Mouse (Mus musculus): ENCODE measurements around the gene Hspa12b. TPM values are rescaled to one million over a fixed set of nuclear protein-coding genes. Genes with fewer than 3 reads are reported as not detected.

Gene Hspa12b
- total RNA-seq, 4 experiments from 2014 or later, result 5.9 to 8.9 (median 8.3) TPM

DNA sequence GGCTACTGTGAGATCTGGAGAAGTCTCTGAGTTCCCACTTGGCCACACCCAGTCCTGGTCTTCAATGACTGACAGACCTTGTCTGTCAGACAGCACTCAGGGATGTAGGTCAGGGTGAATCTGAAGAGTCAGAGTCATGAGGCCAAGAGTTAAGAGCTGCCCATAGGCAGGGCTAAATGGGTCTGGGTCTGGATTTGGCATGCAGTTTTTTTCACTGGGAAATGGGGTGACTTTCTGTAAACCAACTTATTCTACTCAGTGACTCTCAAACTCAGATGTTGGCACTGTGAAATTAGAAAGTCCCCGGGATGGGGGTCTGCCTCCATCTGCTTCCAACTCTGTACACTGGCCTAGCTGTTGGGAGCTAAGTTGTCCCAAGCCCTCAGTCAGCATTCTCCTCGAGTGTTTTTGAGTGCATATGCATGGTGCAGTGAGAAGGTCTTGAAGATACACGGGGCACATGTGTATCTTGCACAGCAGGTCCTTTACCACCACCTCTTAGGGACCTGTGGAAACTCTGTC is 1.6 kb downstream of the Hspa12b start:
- DNase-seq (ENCODE audit: low spot score in 2 of 2), result no peak

DNA sequence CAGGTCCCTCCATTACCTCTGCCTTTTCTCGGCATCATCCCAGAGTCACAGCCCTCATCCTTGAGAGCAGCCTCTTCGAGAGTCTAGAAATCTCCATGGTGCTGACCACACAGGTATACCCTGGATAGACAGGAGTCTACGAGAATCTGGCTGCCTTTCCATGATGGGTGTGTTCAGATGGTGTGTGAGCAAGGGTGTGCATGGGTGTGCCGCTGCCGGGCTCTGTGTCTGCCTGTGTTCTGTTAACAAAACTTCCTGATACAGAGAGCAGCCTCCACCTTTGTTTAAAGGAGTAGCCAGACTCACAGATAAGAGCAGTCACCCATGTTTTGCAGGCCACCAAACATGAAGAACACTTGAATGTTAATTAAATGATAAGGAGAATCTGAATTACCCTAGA is 2.8 kb downstream of the Hspa12b start:
- no peak for DNase-seq (ENCODE audit: low spot score in 2 of 2)

DNA sequence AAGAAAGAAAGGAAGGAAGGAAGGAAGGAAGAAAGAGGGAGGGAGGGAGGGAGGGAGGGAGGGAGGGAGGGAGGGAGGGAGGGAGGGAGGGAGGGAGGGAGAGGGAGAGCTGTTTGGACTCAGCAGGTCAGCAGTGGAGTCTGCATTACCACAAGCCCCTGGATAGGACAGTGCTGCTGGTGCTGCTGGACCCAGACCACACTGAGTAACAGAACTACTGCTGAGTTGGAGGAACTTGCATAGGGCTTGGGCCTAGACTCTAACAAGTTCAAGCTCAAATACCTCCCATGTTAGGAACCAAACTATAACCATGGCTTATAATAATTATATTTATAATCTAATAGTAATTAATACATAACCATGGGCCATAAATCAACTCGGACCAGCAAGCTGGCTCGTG is 3.8 kb downstream of the Hspa12b start:
- no peak for DNase-seq (ENCODE audit: low spot score in 2 of 2)

DNA sequence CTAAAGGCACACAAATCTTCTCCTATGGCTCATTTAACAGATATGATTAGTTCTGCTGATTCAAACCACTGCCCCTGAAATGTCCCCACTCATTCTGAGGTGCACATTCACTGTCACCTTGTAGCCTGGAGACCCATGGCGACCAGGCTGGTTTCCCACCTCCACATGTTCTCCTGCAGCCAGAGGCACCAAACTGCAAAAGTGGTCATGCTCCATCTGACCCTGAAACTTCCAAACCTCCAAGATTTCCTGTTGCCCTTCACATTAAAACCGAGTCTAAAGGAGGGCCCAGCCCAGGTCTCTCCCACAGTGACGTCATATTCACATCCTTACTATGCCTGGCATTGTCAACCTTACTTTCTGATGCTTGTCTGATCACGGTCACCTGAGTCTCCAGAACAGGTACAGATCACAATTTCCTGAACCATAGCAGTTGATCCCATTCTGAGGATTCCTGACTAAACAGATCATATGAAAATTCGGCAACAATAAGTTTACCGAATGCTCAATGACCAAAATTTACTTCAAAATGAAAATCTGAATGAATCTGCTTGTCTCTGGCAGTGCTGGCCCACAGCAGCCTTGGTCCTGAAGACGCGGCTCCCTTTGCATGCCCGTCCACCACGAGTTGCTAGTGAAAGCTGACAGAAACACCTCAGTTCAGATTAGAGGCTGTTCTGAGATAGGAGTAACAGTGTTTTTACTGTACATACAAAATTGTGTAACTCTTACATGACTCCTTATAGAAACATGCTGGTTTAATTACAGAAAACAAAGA is 5.2 kb downstream of the Hspa12b start:
- DNase-seq (ENCODE audit: low spot score in 2 of 2), result no peak

DNA sequence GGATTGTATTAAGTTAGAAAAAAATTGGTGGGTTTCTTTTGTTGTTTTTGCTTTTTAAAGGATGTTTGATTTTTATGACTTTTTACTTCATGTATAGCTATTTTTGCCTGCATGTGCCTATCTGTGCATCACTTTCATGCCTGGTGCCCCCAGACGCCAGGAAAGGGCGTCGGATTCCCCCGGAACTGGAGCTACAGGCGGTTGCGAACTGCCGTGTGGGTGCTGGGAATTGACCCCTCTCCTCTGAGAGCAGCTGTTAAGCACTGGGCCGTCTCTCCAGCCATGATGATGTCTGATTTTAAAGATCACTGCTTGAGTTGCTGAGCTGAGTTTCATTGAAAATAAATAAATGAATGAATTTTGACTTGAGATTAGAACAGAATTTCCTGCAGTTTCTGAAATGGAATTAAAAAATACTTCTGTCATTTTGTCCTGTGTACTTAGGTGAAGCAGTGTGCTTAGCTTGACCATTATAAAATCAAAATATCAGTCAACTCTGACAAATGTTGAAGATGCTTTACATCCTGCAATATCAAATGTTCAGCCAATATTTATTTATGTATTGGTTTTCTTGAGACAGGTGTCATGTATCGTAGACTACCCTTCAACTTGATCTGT is 6.0 kb downstream of the Hspa12b start, which contains the start of gene Gm11037:
Gene Gm11037 (plus strand): TSS at position 568 of the 618 bp plus-strand sequence.
- no peak for DNase-seq (ENCODE audit: low spot score in 2 of 2)

DNA sequence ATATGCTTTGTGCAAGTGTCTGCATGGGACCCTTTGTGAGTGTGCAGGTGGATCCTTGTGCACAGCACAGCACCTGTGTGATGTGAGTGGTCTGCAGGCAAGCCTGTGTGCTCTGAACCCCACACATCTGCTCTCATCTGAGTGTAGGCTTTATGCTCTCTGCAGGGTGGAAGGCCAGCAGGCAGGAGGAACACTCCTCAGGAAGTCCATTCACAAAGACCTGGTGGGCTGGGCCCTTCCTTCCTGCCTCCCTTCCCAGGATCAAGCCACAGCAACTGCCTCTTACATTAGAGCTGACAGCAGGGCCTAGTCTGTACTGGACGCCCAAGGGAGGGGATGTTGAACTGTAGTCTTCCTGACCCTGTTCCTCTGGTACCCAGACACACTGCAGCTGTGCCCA is 7.3 kb downstream of the Hspa12b start:
- DNase-seq (ENCODE audit: low spot score in 2 of 2), result peak in 1 of 2 experiments; percentile 3

DNA sequence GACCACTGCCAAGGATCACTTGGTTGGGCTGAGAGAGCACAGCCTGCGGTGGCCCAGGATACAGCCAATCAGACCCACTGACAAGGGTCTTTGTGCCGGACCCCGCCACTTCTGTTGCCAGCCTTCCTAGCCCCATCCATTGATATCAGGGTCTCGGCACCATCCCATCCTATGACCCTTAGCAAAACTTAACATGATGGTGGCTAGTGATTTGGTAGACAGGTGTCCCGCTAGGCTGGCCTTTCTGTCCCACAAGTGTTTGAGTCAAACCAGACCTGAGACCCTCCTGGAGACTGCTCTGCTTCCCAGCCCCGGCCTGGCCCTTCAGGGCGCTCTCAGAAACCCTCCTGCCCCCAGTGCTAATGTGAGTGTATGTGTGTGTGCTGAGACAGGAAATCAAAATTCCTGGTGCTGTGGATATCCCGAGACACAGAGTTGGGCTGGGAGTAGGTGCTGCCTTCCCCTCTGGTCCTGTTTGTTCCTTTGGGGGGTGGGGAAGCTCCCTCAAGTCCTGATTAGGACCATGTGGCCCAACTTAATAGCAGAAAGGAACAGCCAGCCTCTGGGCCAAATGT is 7.8 kb downstream of the Hspa12b start:
- DNase-seq (ENCODE audit: low spot score in 2 of 2), result peak in 1 of 2 experiments; percentile 3

DNA sequence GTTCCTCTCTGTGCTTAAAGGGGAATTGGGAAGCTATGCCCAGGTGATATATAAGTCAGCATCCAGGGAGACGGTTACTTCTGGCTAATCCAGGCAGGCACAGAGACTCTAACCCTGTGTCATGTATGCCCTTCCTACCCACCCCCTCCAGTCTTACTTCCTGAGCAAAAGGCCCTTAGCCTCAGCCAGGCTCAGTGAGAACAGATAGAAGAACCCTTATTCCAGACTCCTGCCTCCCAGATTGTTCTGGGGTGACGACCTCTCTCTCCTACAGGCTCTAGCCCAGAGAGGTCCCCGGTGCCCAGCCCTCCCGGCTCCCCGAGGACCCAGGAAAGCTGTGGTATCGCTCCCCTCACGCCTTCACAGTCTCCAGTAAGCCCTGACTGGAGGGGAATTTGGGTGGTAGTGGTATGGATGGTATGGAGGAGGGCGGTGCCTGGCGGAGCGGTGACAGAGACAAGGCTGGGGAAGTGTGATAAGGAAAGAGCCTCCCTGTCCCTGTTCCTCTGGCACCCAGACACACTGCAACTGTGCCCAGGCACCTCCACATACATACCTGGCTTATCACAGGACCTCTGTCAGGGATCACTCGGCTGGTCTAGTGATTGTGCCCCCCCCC is 8.6 kb downstream of the Hspa12b start:
- DNase-seq (ENCODE audit: low spot score in 2 of 2), result peak in 1 of 2 experiments; percentile 2

DNA sequence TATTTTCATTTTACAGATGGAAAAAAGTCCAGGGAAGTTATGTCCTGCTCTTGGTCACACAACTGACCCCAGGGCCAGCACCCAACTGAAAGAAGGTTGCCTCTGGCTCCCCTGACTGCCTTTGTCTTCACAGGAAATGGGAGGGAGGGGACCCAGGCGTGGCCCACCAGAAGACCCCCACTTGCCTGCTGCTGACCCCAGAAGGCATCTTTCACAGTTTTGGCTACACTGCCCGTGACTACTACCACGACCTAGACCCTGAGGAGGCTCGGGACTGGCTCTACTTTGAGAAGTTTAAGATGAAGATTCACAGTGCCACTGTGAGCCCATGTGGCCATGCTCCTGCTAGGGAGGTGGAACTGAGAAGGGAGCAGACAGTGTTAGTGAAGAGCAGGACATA is 11.2 kb downstream of the Hspa12b start:
- peak in 1 of 2 experiments; percentile 3 for DNase-seq (ENCODE audit: low spot score in 2 of 2)

DNA sequence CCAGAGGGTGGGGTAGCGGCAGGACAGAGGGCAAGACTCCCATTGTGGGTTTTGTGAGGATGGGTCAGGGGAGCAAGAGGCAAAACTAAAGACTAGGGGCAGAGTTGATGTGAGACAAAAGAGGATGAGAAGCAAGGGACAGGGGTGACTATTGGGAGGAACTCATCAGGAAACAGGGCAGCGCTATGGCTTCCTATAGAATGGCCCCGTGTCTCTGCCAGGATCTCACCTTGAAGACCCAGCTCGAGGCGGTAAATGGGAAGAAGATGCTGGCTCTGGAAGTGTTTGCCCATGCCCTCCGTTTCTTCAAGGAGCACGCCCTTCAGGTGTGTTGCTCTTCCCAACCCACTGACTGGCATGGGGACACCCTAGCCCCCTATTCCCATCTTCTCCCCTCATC is 11.7 kb downstream of the Hspa12b start:
- DNase-seq (ENCODE audit: low spot score in 2 of 2), result no peak

DNA sequence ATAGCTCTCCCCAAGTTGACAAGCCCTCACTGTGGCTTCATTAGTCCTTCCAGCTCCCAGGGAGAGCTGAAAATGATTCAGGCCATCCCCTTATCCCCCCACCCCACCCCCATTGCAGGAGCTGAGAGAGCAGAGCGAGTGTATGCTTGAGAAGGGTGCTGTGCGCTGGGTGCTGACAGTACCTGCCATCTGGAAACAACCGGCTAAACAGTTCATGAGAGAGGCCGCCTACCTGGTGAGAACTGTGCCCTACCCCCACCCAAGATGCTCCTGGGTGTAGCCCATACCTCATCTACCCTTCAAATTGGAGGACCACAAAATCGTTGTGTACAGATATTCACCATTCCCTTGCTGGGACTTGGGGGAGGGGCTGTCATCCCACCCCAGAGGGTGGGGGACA is 12.2 kb downstream of the Hspa12b start:
- no peak for DNase-seq (ENCODE audit: low spot score in 2 of 2)

DNA sequence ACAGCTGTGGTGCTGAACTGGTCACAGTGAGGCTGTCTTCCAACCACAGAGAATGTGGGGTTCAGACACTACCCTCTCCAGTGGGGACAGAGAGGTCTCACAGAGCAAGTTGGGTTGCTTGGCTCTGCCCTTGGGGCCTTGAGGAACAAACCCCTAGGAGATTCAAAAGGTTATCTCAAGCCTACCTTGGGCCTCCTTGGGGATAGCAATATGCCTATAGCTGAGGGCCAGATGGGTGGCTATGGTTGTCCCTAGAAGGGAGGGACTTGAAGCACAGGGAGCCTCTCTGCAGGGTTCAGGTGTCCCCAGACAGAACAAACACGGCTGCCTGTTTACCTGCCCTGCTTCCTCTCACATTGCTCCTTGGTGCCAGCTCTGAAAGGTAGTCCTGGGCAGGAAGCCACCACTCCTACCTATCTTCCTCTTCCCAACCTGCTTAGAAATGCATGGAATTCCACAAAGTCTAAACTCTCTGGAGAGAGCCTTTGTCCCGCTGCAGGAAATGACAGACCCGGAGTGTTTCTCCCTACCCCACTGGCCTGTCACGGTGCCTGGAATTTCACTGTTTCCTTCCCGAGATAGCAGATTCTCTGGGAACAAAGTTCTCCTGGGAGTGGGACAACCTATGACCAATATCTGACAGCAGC is 12.9 kb downstream of the Hspa12b start:
- DNase-seq (ENCODE audit: low spot score in 2 of 2), result no peak

DNA sequence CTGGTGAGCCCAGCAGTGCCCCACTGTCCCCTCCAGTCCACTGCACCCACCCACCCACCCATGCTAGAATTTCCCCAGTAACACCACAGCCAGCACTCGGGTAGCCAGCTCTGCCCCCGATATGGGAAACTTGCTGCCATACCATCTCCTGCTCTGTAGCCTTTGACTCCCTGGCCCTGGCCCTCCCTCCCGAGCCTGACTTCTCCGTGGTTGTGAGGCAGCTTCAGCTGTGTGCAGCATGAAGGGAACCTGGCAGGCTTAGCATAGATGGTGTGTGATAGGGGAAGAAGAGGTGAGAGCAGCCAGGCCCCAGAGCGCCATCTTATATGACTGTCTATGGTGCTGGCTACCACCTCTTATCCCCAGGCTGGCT is 13.4 kb downstream of the Hspa12b start:
- no peak for DNase-seq (ENCODE audit: low spot score in 2 of 2)

DNA sequence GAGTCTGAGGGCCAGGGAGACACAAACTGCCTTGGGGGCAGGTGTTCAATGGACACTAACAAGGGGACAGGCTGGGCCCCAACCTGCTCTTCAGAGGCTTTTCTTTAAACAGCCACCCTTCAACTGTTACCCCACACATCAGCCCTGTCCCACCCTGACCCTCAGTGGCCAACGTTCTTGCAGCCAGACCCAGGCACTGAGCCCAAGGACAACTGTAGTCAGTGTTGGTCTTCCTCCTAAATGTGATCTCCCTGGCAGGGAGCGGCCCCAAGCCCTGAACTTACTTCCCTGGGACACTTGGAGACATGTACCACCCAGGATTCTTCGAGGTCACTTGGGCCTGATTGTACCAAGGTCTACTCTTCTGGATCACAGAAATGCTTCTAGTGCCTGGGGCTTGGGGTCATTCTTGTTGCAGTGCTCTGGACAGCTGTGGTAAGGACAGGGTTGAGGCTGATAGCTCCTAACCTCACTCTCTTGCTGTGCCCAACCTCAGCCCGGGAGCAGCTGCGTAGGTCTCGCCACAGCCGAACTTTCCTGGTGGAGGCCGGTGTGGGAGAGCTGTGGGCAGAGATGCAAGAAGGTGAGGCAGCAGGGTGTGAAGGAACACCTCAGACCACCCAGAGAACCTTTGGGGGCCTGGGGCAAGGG is 14.4 kb downstream of the Hspa12b start:
- DNase-seq (ENCODE audit: low spot score in 2 of 2), result no peak

DNA sequence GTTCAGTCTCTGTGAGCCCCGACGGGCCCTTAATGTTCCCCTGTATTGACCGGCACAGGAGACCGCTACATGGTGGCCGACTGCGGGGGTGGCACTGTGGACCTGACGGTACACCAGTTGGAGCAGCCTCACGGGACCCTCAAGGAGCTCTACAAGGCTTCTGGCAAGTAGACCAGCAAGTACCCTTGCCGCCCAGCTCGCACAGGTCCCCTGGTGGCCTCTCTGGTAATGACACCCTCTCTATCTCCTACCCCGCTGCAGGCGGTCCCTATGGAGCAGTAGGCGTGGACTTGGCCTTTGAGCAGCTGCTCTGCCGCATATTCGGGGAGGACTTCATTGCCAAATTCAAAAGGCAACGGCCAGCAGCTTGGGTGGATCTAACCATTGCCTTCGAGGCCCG is 15.5 kb downstream of the Hspa12b start:
- DNase-seq (ENCODE audit: low spot score in 2 of 2), result no peak

DNA sequence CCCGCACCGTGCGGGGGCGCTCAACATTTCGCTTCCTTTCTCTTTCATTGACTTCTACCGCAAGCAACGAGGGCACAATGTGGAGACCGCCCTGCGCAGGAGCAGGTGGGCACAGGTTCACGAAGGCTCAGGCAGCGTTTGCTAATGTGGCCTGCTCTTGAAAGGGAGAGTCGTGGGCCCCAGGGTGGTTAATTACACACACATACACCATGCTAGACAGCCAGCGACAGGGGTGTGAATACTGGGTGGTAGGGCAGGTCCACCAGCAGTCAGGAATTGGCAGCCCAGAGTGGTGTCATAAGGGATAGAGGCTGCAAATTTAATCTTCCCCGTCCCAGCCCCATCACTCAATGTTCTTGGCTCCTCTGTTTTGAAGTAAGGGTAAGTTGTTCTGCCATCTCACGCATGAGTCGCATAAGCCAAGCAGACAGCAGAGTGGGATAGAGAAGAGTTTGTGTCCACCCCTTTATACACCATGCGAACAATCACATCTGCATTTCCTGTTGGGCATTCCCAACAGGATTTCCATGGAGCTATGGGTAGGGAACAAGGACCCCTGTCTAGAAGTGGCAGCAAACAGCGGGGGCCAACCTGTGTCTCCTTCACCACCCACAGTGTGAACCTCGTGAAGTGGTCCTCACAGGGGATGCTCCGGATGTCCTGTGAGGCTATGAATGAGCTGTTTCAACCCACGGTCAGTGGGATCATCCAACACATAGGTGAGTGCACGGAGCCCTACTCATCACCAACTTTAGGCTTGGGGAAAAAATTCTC is 16.1 kb downstream of the Hspa12b start:
- no peak for DNase-seq (ENCODE audit: low spot score in 2 of 2)

DNA sequence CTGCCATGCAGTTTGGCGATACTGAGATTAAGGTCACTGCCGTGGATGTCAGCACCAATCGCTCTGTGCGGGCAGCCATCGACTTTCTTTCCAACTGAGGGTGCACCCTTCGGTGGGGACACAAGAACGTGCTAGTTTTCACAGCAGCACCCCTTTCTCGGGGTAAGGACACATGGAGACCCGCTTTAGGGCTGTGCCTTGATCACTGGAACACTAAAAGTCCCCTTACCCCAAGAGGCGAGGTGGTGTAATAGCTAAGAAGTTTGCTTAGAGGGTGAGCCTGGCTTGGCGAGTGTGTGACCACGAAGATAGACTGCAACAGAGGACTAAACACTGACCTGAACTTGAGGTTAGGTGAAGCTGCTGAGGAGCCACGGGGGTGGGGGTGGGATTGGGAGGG is 18.0 kb downstream of the Hspa12b start:
- no peak for DNase-seq (ENCODE audit: low spot score in 2 of 2)

DNA sequence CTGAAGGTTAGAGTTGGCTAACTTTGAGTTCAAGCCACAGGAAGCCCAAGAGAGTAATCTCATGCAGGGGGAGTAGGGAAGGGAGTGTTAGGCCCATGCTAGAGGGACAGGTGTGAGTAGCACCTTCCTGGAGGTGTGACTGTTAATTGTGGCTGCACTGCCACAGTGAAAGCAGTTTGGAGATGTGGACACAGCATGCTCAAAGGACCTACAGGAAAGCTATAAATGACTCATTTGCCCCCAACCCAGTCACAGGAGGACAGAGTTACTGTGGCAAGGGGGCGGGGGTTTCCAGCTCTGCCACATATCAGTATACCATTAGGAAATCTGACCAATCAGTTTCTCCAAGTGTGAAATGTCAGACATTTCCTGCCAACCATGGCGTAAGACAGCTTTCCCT is 18.5 kb downstream of the Hspa12b start:
- no peak for DNase-seq (ENCODE audit: low spot score in 2 of 2)

DNA sequence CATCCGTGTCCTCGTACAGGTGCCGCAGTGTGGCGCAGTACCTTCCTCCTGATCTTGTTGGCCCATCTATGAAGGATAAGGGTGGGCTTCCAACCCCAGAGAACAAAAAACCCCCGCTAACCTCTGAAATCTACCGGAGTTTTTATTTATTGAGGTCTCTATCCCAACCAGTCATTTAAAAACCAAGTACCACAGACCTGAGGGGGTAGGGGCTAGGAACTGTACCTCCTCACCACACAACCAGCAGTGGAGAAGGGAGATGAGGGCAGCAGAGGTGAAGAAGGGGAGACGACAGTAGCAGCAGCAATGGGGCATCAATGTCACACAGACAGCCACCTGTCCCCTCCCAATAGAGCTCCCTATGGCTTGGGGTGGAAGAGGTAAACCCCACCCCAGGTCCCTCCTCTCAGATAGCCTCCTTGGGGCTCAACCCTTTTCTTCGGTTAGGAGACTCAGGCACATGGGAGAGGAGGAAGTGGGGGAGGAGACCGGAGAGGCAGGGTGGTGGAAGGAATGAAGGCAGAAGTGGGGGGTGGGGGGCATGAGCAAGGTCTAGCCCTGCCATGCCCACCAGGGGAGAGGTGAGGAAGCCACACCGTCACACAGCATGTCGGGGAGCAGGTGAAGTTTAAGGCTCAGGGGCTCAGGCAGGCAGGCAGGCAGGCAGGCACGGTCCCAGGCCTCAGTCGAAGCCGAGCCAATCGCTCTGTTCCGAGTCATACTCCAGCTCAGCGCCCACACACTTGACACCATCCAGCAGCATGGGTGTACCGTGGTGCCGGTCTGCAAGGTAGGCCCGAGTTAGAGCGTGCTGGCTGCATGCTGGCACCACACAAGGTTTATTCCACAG is 19.3 kb downstream of the Hspa12b start:
- DNase-seq (ENCODE audit: low spot score in 2 of 2), result peak in 1 of 2 experiments; percentile 33

Measured in left cerebral cortex, adult 8-10 months (tissue).